ENCODE assay signal across 11 mouse cellular contexts in genomic region chr1:156745188-156745810, GRCm38 (mm10). TPM values are rescaled to one million over a fixed set of nuclear protein-coding genes. Genes with fewer than 3 reads are reported as not detected.
DNase-seq lines count a peak whose midpoint lies in the region; ATAC-seq and TF ChIP-seq lines count a peak whose summit lies in the region.
"Had no signal": no experiment of that assay in that cellular context is flagged by ENCODE, and none has a peak within 500 bp of the region (broad histone marks: within the 10 kb centered on the region; RNA-seq: fewer than 3 reads in every experiment).

No protein-coding gene starts in this region.

- H3K36me3 ChIP-seq in heart, postnatal 0 days (replicated peaks; ENCODE audit: control insufficient read depth, insufficient read depth, low read length): no peaks in the 10 kb centered on the region
- peaks cover 0 to 5% of the 10 kb centered on the region in 2 experiments; a peak in 1 of 4 replicates for H3K36me3 ChIP-seq in MEL (ENCODE audit: control insufficient read depth in 1 of 2, insufficient read depth in 2 of 2, low read length in 2 of 2)
- H3K36me3 ChIP-seq in embryonic facial prominence, embryonic 12.5 days: no peaks in the 10 kb centered on the region
- H3K36me3 ChIP-seq in liver, embryonic 15.5 days (replicated peaks): no peaks in the 10 kb centered on the region
- H3K36me3 ChIP-seq: lung, embryonic 15.5 days had no signal

- H3K9ac ChIP-seq in heart, postnatal 0 days (replicated peaks; ENCODE audit: low read depth, low read length): no peak overlapping the region
- H3K9ac ChIP-seq in MEL (ENCODE audit: control insufficient read depth, low read depth, low read length, poor library complexity, severe bottlenecking): peak overlapping the region; percentile 36; the same call in 1 of the 2 replicates
- no peak overlapping the region for H3K9ac ChIP-seq in embryonic facial prominence, embryonic 12.5 days
- peak overlapping the region; percentile 47 for H3K9ac ChIP-seq in liver, embryonic 15.5 days
- H3K9ac ChIP-seq: lung, embryonic 15.5 days had no signal

- no peak overlapping the region for H3K4me2 ChIP-seq in heart, postnatal 0 days (ENCODE audit: low read depth, low read length)
- H3K4me2 ChIP-seq in embryonic facial prominence, embryonic 12.5 days (replicated peaks): no peak overlapping the region
- H3K4me2 ChIP-seq in liver, embryonic 15.5 days: peak overlapping the region; percentile 62
- H3K4me2 ChIP-seq: lung, embryonic 15.5 days had no signal

- no peak for TF ChIP-seq CTCF in heart, postnatal 0 days (IDR thresholded peaks at IDR 0.05; ENCODE audit: low read depth)
- no peak for TF ChIP-seq CTCF in MEL (IDR thresholded peaks at IDR 0.05 in 2 of 3, conservative IDR thresholded peaks at IDR 0.05 in 1 of 3; ENCODE audit: control insufficient read depth in 1 of 3, insufficient read depth in 1 of 3, low read depth in 2 of 3, low read length in 3 of 3, poor library complexity in 1 of 3, severe bottlenecking in 1 of 3)

- TF ChIP-seq POLR2A in MEL (IDR thresholded peaks at IDR 0.05; ENCODE audit: control insufficient read depth in 1 of 2, insufficient read depth in 1 of 2, low read depth in 1 of 2, low read length in 2 of 2, poor library complexity in 1 of 2): no peak

- no peak overlapping the region for H3K4me3 ChIP-seq in heart, postnatal 0 days (ENCODE audit: low read depth, low read length)
- no peak overlapping the region for H3K4me3 ChIP-seq in MEL (ENCODE audit: control insufficient read depth in 1 of 2, insufficient read depth in 1 of 2, low read depth in 2 of 2, low read length in 2 of 2)
- H3K4me3 ChIP-seq in embryonic facial prominence, embryonic 12.5 days: no peak overlapping the region
- H3K4me3 ChIP-seq in liver, embryonic 15.5 days (replicated peaks): peak overlapping the region; percentile 34
- H3K4me3 ChIP-seq: lung, embryonic 15.5 days had no signal

- no peaks in the 10 kb centered on the region for H3K9me3 ChIP-seq in heart, postnatal 0 days (replicated peaks; ENCODE audit: control insufficient read depth, low read length)
- no peaks in the 10 kb centered on the region for H3K9me3 ChIP-seq in MEL (replicated peaks; ENCODE audit: insufficient read depth, low read length)
- H3K9me3 ChIP-seq in embryonic facial prominence, embryonic 12.5 days: no peaks in the 10 kb centered on the region
- H3K9me3 ChIP-seq in liver, embryonic 15.5 days (replicated peaks): no peaks in the 10 kb centered on the region
- H3K9me3 ChIP-seq: lung, embryonic 15.5 days had no signal

- no peak for DNase-seq in heart, postnatal 0 days (ENCODE audit: low spot score)
- no peak for DNase-seq in heart, postnatal 10 days
- DNase-seq in MEL (ENCODE audit: low read depth, low spot score) (peak; percentile 73), adipocyte (ENCODE audit: low spot score) (no peak)
- no peak for DNase-seq in left cerebral cortex, adult 9 months (ENCODE audit: low spot score in 2 of 2)

- TF ChIP-seq EP300 in heart, postnatal 0 days (IDR thresholded peaks at IDR 0.05; ENCODE audit: low read depth): no peak
- peak; percentile 89 to 92 for TF ChIP-seq EP300 in MEL (IDR thresholded peaks at IDR 0.05; ENCODE audit: low read depth in 1 of 2, low read length in 2 of 2)

- no peak overlapping the region for H3K27ac ChIP-seq in heart, postnatal 0 days (ENCODE audit: low read depth)
- H3K27ac ChIP-seq in MEL (ENCODE audit: control insufficient read depth, low read depth, low read length): no peak overlapping the region; the same call in 1 of the 2 replicates
- peak overlapping the region; percentile 36; the same call in 1 of the 2 replicates for H3K27ac ChIP-seq in embryonic facial prominence, embryonic 12.5 days
- H3K27ac ChIP-seq in liver, embryonic 15.5 days (replicated peaks): peak overlapping the region; percentile 92
- H3K27ac ChIP-seq: kidney, postnatal 0 days; lung, embryonic 15.5 days had no signal

- intact Hi-C loops in heart, postnatal 10 days (cut with DNase I): loop anchor here (10.0 kb wide), 1 partner anchor 530 kb away; no protein-coding TSS in a partner anchor

- ATAC-seq in heart, postnatal 0 days (ENCODE audit: insufficient read depth, low read depth): 0 out of 2 replicates have a peak, but pooled peaks have one; percentile 34
- no peak for ATAC-seq in embryonic facial prominence, embryonic 12.5 days (ENCODE audit: insufficient number of reproducible peaks, insufficient read depth, low FRiP score, low TSS enrichment)
- peak; percentile 96 for ATAC-seq in liver, embryonic 15.5 days (ENCODE audit: insufficient read depth)
- ATAC-seq in inflammation-experienced regulatory T-cells, adult 6 months: no peak

- TF ChIP-seq RAD21 in MEL (IDR thresholded peaks at IDR 0.05; ENCODE audit: low read depth, low read length): no peak

- no peaks in the 10 kb centered on the region for H3K79me2 ChIP-seq in MEL (ENCODE audit: control insufficient read depth, insufficient read depth, low read length, poor library complexity)

- H3K4me1 ChIP-seq in heart, postnatal 0 days (ENCODE audit: control insufficient read depth, insufficient read depth): 0 out of 2 replicates have a peak, but pooled peaks cover 7% of the 10 kb centered on the region
- peaks cover 0 to 6% of the 10 kb centered on the region in 2 experiments; a peak in 2 of 4 replicates for H3K4me1 ChIP-seq in MEL (ENCODE audit: control insufficient read depth in 1 of 2, insufficient read depth in 2 of 2, low read length in 2 of 2)
- H3K4me1 ChIP-seq in embryonic facial prominence, embryonic 12.5 days: peaks cover 3% of the 10 kb centered on the region; the same call in 1 of the 2 replicates
- peaks cover 90% of the 10 kb centered on the region for H3K4me1 ChIP-seq in liver, embryonic 15.5 days (replicated peaks)
- H3K4me1 ChIP-seq: lung, embryonic 15.5 days had no signal

- no peaks in the 10 kb centered on the region for H3K27me3 ChIP-seq in heart, postnatal 0 days (ENCODE audit: control insufficient read depth, insufficient read depth, low read length)
- no peaks in the 10 kb centered on the region for H3K27me3 ChIP-seq in MEL (ENCODE audit: control insufficient read depth in 1 of 2, insufficient read depth in 2 of 2, low read length in 2 of 2)
- H3K27me3 ChIP-seq in embryonic facial prominence, embryonic 12.5 days: no peaks in the 10 kb centered on the region
- no peaks in the 10 kb centered on the region for H3K27me3 ChIP-seq in liver, embryonic 15.5 days
- H3K27me3 ChIP-seq: CH12.LX; lung, embryonic 15.5 days had no signal

- 63% methylated on average over 7 of the region's 7 CpGs for WGBS in heart, postnatal 0 days
- 83% methylated on average over 7 of the region's 7 CpGs for WGBS in embryonic facial prominence, embryonic 12.5 days
- 28% methylated on average over 7 of the region's 7 CpGs for WGBS in liver, embryonic 15.5 days (ENCODE audit: insufficient replicate concordance)

TF ChIP-seq in MEL, 35 proteins besides CTCF, POLR2A, EP300 and RAD21:
- no peak for TF ChIP-seq KAT2A (conservative IDR thresholded peaks at IDR 0.05; ENCODE audit: low read depth, low read length)
- peak; percentile 95 for TF ChIP-seq TAL1 (IDR thresholded peaks at IDR 0.05; ENCODE audit: low read length)
- peak; percentile 50; the same call in 1 of the 2 replicates for TF ChIP-seq MXI1 (IDR thresholded peaks at IDR 0.05; ENCODE audit: low read depth, low read length)
- TF ChIP-seq RCOR1 (IDR thresholded peaks at IDR 0.05; ENCODE audit: low read depth, low read length): peak; percentile 62
- peak; percentile 92 for TF ChIP-seq TCF12 (IDR thresholded peaks at IDR 0.05; ENCODE audit: low read depth, low read length)
- peak; percentile 60; the same call in 1 of the 2 replicates for TF ChIP-seq BHLHE40 (IDR thresholded peaks at IDR 0.05; ENCODE audit: borderline replicate concordance, low read depth, low read length)
- TF ChIP-seq MAX (IDR thresholded peaks at IDR 0.05; ENCODE audit: low read length): peak; percentile 59
- no peak for TF ChIP-seq HCFC1 (IDR thresholded peaks at IDR 0.05; ENCODE audit: low read depth, low read length)
- peak; percentile 57; the same call in 1 of the 2 replicates for TF ChIP-seq ETS1 (IDR thresholded peaks at IDR 0.05; ENCODE audit: low read depth, low read length)
- peak; percentile 93 for TF ChIP-seq GATA1 (IDR thresholded peaks at IDR 0.05; ENCODE audit: low read depth, low read length)

RNA-seq across cellular contexts. Expression of gene Fam20b, which starts 26.4 kb away (rescaled TPM):
- 42.9 and 46.7 TPM in 2 replicates for total RNA-seq in heart, postnatal 0 days (2014; rRNA removed; ENCODE audit: low replicate concordance)
- 17.8 and 20.9 TPM in 2 replicates for polyA plus RNA-seq in heart, postnatal 0 days (2015; fragmentation: Nextera tagmentation; extraction: Ambion mirVana)
- 10 to 100 TPM; 45.0 to 47.7 TPM for total RNA-seq in heart, postnatal 10 days (2021)
- 19.4 and 19.6 TPM in 2 replicates for total RNA-seq in MEL (2012; rRNA removed)
- 10 to 100 TPM in 1 of 2 experiments, not detected in 1; 22.0 TPM for polyA plus RNA-seq in MEL (2012; ENCODE audit: insufficient read depth in 1 of 2, insufficient read length in 2 of 2, low read depth in 1 of 2, low replicate concordance in 2 of 2, missing spikeins in 1 of 2)
- polyA plus RNA-seq in embryonic facial prominence, embryonic 12.5 days (2016; fragmentation: Nextera tagmentation; extraction: Ambion mirVana): 26.0 and 26.2 TPM in 2 replicates
- 9.2 and 9.3 TPM in 2 replicates for polyA plus RNA-seq in liver, embryonic 15.5 days (2015; fragmentation: Nextera tagmentation; extraction: Ambion mirVana)
- 10 to 100 TPM; 11.9 to 16.9 (median 12.2) TPM for polyA plus RNA-seq in inflammation-experienced regulatory T-cells, adult 6 months (2017; shearing (Covaris generic))

Comparison
In these comparisons a context has a peak if more than half of its experiments do, and no peak if none do; other contexts are left out.
1. ATAC-seq: peak in heart, postnatal 0 days (single experiment) and liver, embryonic 15.5 days (single experiment); none in embryonic facial prominence, embryonic 12.5 days (single experiment) and inflammation-experienced regulatory T-cells, adult 6 months (single experiment).
2. H3K27ac ChIP-seq: peak in embryonic facial prominence, embryonic 12.5 days (single experiment) and liver, embryonic 15.5 days (single experiment); none in heart, postnatal 0 days (single experiment) and MEL (single experiment).
3. H3K9ac ChIP-seq: peak in MEL (single experiment) and liver, embryonic 15.5 days (single experiment); none in heart, postnatal 0 days (single experiment) and embryonic facial prominence, embryonic 12.5 days (single experiment).